Mouse (Mus musculus) liver, embryonic 11.5 days (tissue): ENCODE measurements around the gene Gpr161. TPM values are rescaled to one million over a fixed set of nuclear protein-coding genes. Genes with fewer than 3 reads are reported as not detected.

ENCODE experiments used
- ATAC-seq: fragments of 200-750 bp; cut with Nextera tagmentation; replicated peaks from 2 replicates; pipeline ENCODE4 v1.8.0; 2017; ENCODE audit warnings: moderate number of reproducible peaks, mild to moderate bottlenecking, moderate TSS enrichment, moderate library complexity; ENCODE audit not compliant: low FRiP score
- DNase-seq: peaks from one replicate; pipeline ENCODE4 v3.0.0-alpha.2; 2017; ENCODE audit warnings: low spot score
- H3K27ac ChIP-seq: fragments of 300-500 bp; sonication (generic); 2 replicates; pipeline ENCODE4 v1.5.1; 2014; ENCODE audit warnings: mild to moderate bottlenecking, low read depth, low read length, control low read depth
- H3K27me3 ChIP-seq: fragments of 300-500 bp; sonication (generic); replicated peaks from 2 replicates; pipeline ENCODE4 v1.6.1; 2014; ENCODE audit warnings: low read length, mixed read lengths; ENCODE audit not compliant: control insufficient read depth, insufficient read depth
- H3K36me3 ChIP-seq: fragments of 300-500 bp; sonication (generic); 2 replicates; pipeline ENCODE4 v1.6.1; 2014; ENCODE audit warnings: mild to moderate bottlenecking, low read length, moderate library complexity, mixed read lengths; ENCODE audit not compliant: control insufficient read depth, insufficient read depth
- H3K4me1 ChIP-seq: fragments of 300-500 bp; sonication (generic); replicated peaks from 2 replicates; pipeline ENCODE4 v1.6.1; 2014; ENCODE audit warnings: low read length, mixed read lengths; ENCODE audit not compliant: control insufficient read depth, insufficient read depth
- H3K4me2 ChIP-seq: fragments of 300-500 bp; sonication (generic); 2 replicates; pipeline ENCODE4 v1.6.1; 2014; ENCODE audit warnings: mild to moderate bottlenecking, control low read depth, moderate library complexity
- H3K4me3 ChIP-seq: fragments of 300-500 bp; sonication (generic); 2 replicates; pipeline ENCODE4 v1.5.1; 2014; ENCODE audit warnings: low read depth, low read length, control low read depth
- H3K9ac ChIP-seq: fragments of 300-500 bp; sonication (generic); 2 replicates; pipeline ENCODE4 v1.6.1; 2014; ENCODE audit warnings: low read depth, low read length, control low read depth
- H3K9me3 ChIP-seq: fragments of 300-500 bp; sonication (generic); 2 replicates; pipeline ENCODE4 v1.6.1; 2016; ENCODE audit warnings: low read length, inconsistent platforms, mixed read lengths; ENCODE audit not compliant: control insufficient read depth
- WGBS: fragments of 180-500 bp; shearing (Covaris S2); extraction: QIAGEN DNeasy Blood & Tissue Kit; methylation state at CpG from one replicate; pipeline ENCODE4 v1.1.7; 2014; 5-methylcytosine and 5-hydroxymethylcytosine counted together
- polyA plus RNA-seq: library from polyadenylated mRNA; unstranded; fragments of >200 nt; fragmentation: Nextera tagmentation; extraction: Ambion mirVana; gene quantifications from 2 replicates; pipeline ENCODE4 v1.2.1, GENCODE M21; 2014

Gene Gpr161
- polyA plus RNA-seq: 0.48 and 0.58 TPM in 2 replicates

GRCm38 (mm10) chr1:165295489-165295888 is at the start of gene Gpr161:
TSS of gene Gpr161 (plus strand) at chr1:165295789.
- Histone ChIP-seq H3K27ac (no peak within 1 kb of the TSS), H3K4me2 (no peak within 1 kb of the TSS), H3K9me3 (no peaks in the 10 kb centered on the region), H3K36me3 (no peaks in the 10 kb centered on the region), H3K27me3 (no peaks in the 10 kb centered on the region), H3K4me3 (no peak within 1 kb of the TSS), H3K4me1 (no peaks in the 10 kb centered on the region), H3K9ac (no peak within 1 kb of the TSS)
- 73% methylated on average over 1 of the region's 1 CpGs for WGBS
- ATAC-seq: no peak
- DNase-seq: no peak

- Histone ChIP-seq H3K4me3 (no peak overlapping the region), H3K9ac (no peak overlapping the region), H3K27ac (no peak overlapping the region), H3K27me3 (no peaks in the 10 kb centered on the region), H3K4me2 (no peak overlapping the region), H3K4me1 (no peaks in the 10 kb centered on the region), H3K36me3 (no peaks in the 10 kb centered on the region), H3K9me3 (no peaks in the 10 kb centered on the region)
- DNase-seq (no peak), ATAC-seq (no peak)
- 81% methylated on average over 5 of the region's 5 CpGs for WGBS
Observed at GRCm38 (mm10) chr1:165246587-165246986, 49.0 kb upstream of the Gpr161 start.

DNA sequence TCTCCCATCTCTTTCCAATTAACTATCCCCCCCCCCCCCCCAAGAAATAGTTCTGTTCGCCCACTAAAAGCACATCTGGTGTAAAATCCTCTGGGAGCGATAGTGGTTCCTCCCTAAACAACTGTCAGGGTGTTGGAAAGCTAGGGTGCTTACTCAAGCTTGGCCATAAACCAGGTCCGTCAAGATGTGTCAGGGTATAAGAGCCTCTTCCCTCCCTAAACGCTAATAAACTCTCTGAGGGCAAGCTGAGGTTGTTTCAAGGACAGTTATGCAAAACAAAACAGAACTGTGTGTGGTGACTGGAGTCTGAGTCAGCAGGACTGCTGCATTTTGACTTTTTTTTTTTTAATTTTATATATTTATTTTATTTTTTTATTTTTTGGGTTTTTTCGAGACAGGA is 48.5 kb upstream of the Gpr161 start:
- Histone ChIP-seq H3K9me3 (no peaks in the 10 kb centered on the region), H3K4me2 (no peak overlapping the region), H3K4me3 (no peak overlapping the region), H3K27ac (no peak overlapping the region), H3K27me3 (no peaks in the 10 kb centered on the region), H3K9ac (no peak overlapping the region), H3K4me1 (no peaks in the 10 kb centered on the region), H3K36me3 (no peaks in the 10 kb centered on the region)
- ATAC-seq: no peak
- DNase-seq: no peak
- 74% methylated on average over 5 of the region's 5 CpGs for whole genome bisulfite sequencing

DNA sequence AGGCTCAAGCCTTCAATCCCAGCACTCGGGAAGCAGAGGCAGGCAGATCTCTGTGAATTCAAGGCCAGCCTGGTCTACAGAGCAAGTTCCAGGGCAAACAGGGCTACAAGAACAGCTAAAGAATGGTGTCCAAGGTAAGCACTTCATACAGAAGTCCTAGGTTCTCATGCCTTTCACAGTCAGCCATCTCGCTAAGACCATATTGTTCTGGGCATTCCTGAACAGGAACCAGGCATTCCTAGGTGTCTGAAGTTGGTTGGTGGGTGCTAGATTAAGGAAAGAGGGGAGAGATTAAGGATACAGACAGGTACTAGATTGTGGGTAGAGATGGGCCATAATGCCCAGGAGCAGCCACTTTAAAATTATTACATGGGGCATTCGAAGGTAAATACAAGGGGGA is 47.8 kb upstream of the Gpr161 start:
- 82% methylated on average over 3 of the region's 3 CpGs for WGBS
- ATAC-seq (no peak), DNase-seq (no peak)
- no peak overlapping the region for H3K9ac ChIP-seq
- no peak overlapping the region for H3K4me2 ChIP-seq
- no peaks in the 10 kb centered on the region for H3K27me3 ChIP-seq
- no peaks in the 10 kb centered on the region for H3K9me3 ChIP-seq
- no peaks in the 10 kb centered on the region for H3K36me3 ChIP-seq
- H3K4me3 ChIP-seq: no peak overlapping the region
- H3K4me1 ChIP-seq: no peaks in the 10 kb centered on the region
- H3K27ac ChIP-seq: no peak overlapping the region

DNA sequence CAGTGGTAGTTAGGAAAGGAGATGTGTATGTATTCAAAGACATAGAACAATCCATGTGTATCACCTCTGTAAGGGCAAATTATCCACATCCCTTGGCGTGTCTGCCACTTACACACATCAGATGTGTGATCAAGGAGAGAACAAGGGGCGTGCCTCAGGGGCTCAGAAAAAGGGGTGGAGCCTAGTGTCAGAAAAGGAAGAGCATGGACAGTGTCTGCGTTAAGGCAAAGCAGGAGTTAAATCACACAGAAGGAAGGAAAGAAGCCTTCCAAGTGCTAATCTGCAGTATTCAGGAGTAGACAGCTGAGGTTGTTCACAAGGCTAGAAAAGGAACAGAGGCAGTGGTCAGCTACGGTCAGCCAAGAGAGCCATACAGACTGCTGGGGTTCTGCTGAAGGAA is 46.7 kb upstream of the Gpr161 start:
- ATAC-seq (no peak), DNase-seq (no peak)
- no peaks in the 10 kb centered on the region for H3K36me3 ChIP-seq
- no peaks in the 10 kb centered on the region for H3K4me1 ChIP-seq
- no peak overlapping the region for H3K4me2 ChIP-seq
- no peaks in the 10 kb centered on the region for H3K9me3 ChIP-seq
- no peak overlapping the region for H3K27ac ChIP-seq
- 48% methylated on average over 4 of the region's 4 CpGs for WGBS
- no peak overlapping the region for H3K4me3 ChIP-seq
- H3K9ac ChIP-seq: no peak overlapping the region
- H3K27me3 ChIP-seq: no peaks in the 10 kb centered on the region

- H3K9me3 ChIP-seq: no peaks in the 10 kb centered on the region
- ATAC-seq: no peak
- no peak overlapping the region for H3K4me3 ChIP-seq
- no peak for DNase-seq
- H3K9ac ChIP-seq: no peak overlapping the region
- H3K36me3 ChIP-seq: no peaks in the 10 kb centered on the region
- no peaks in the 10 kb centered on the region for H3K27me3 ChIP-seq
- no peaks in the 10 kb centered on the region for H3K4me1 ChIP-seq
- no peak overlapping the region for H3K27ac ChIP-seq
- WGBS: 83% methylated on average over 2 of the region's 2 CpGs
- H3K4me2 ChIP-seq: no peak overlapping the region
Observed at GRCm38 (mm10) chr1:165250546-165250945, 45.0 kb upstream of the Gpr161 start.

DNA sequence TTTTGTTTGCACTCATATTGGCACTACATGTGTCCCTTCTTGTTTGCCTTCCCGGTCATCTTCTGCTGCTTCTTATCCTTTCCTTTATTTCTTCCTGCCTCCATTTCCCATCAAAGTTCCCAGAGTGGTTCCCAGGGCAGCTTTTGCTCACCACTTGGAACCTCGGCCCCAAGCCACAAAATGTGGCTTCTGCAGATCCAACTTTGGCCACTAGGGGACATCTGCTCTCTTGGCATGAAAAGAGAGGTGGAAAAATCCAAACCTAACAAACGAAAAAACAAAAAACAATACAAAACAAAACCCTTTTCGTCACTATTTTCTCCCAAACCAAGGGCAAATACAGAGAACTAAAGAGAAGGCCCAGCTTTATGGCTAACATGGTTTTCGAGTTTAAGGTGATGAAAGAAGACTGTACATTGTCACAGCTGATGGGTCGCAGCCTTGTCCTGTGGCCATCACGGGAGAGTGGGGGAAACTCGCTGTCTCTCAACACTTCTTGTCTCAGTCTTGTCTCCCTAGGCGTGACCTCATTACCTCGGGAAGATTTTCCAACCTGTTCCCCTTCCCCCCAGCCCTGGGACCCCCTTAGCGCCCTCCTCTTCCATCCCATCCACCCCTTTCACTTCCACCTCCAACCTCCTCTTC is 43.4 kb upstream of the Gpr161 start:
- DNase-seq (no peak), ATAC-seq (no peak)
- Histone ChIP-seq H3K36me3 (no peaks in the 10 kb centered on the region), H3K27ac (no peak overlapping the region), H3K9me3 (no peaks in the 10 kb centered on the region), H3K9ac (no peak overlapping the region), H3K27me3 (no peaks in the 10 kb centered on the region), H3K4me3 (no peak overlapping the region), H3K4me1 (no peaks in the 10 kb centered on the region), H3K4me2 (peak overlapping the region; percentile 2; the same call in 1 of the 2 replicates)
- 40% methylated on average over 11 of the region's 11 CpGs for WGBS

DNA sequence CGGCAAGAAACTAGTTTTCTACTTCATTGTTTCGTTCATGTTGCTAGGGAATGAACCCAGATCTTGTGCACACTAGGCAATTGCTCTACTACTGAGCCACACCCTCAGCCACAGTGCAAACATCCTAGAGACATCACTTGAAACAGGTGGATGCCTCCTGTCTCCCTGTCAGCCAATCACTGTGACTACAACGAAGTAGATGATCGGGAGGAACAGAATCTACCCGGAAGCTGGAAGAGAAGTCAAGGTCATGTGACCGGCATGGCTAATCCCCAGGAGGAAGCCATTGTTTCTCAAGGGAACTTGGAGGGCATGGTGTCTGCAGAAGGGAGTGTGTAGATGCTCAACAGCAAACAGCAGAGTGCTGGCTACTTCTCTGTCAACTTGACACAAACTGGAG is 20.6 kb upstream of the Gpr161 start:
- Histone ChIP-seq H3K9me3 (no peaks in the 10 kb centered on the region), H3K4me1 (no peaks in the 10 kb centered on the region)
- 80% methylated on average over 6 of the region's 6 CpGs for WGBS

DNA sequence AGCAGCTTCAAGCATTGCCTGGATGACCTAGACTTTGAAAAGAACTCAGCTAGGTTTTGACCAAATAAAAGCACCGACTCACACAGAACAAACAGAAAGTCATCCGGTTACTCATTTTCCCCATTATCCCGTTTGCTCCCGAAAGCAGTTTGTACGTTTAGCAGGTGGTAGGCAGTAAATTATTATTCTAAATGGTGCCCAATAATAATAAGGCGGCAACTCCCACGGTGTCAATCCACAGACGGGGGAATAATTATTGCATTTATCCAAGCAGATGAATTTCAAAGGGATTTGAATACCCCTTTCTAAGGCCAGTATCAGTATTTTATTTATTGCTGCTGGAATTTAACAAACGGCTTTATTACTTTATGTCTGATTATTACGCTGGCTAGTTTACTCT is 14.8 kb upstream of the Gpr161 start:
- Histone ChIP-seq H3K9ac (no peak overlapping the region), H3K4me2 (no peak overlapping the region)
- WGBS: 72% methylated on average over 10 of the region's 10 CpGs

More for the DNA sequence above, 20.6 kb upstream of the Gpr161 start:
- DNase-seq: no peak
- Histone ChIP-seq H3K36me3 (no peaks in the 10 kb centered on the region), H3K4me3 (no peak overlapping the region), H3K27ac (no peak overlapping the region), H3K27me3 (no peaks in the 10 kb centered on the region), H3K4me2 (no peak overlapping the region), H3K9ac (no peak overlapping the region)
- ATAC-seq: no peak

More for the DNA sequence above, 14.8 kb upstream of the Gpr161 start:
- H3K36me3 ChIP-seq: no peaks in the 10 kb centered on the region
- no peak overlapping the region for H3K4me3 ChIP-seq
- peaks cover 7% of the 10 kb centered on the region; the same call in 1 of the 2 replicates for H3K4me1 ChIP-seq
- DNase-seq (no peak), ATAC-seq (no peak)
- H3K9me3 ChIP-seq: no peaks in the 10 kb centered on the region
- H3K27ac ChIP-seq: no peak overlapping the region
- peaks cover 37% of the 10 kb centered on the region for H3K27me3 ChIP-seq
